Mouse (Mus musculus) right cerebral cortex, adult 2 months (tissue): ENCODE measurements at regions not wholly inside any gene's neighbourhood (a gene's known extent, or its start where the extent isn't known, plus 50 kb on each side); places are given as distances from the start of the nearest gene placed in this dataset.

Experiments used
- DNase-seq, 2 experiments: peaks; one replicate each; pipeline ENCODE4 v3.0.0; 2021 to 2022; ENCODE audit warnings: low spot score in 2 of 2

DNA sequence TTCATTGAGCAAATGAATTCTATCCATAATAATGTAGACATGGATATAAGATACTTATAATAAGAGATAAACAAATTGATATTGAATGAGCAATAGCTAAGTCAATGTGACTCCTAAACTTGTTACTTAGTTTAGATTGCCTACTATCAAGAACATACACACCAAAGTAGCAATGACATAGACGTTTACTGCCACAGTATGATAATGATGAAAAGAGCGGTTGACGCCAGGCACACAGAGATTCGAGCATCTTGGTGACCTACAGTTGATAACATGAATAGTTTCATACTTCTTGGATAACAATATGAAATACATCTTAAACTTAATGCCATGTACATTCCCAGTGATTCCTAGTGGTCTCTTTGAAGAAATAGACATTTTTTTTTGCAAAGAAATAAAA, 55.9 kb upstream of the Tbc1d2b start:
- DNase-seq, result no peak
